Comparison of ENCODE assay signal across 17 mouse cellular contexts in the genomic region with DNA sequence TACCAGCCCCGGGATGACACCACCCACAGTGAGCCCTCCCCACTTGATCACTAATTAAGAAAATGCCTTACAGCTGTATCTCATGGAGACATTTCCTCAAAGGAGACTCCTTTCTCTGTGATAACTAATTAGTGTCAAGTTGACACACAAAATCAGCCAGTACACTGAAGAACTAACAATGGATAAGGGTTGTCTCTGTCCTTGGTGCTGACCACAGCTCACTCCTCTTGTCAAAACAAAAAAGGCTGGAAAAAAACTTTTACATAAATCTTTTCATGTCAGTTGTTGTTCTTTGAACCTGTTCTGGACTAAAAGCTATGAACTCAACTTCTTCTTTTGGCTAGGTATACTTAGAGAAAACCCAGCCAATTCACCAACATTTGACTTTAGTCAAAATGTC.
DNase-seq lines count a peak whose midpoint lies in the region; ATAC-seq lines count a peak whose summit lies in the region.
"Had no signal": no experiment of that assay in that cellular context is flagged by ENCODE, and none has a peak within 500 bp of the region (broad histone marks: within the 10 kb centered on the region; RNA-seq: fewer than 3 reads in every experiment).

No protein-coding gene starts in this region.

- H3K9me3 ChIP-seq in hindbrain, embryonic 11.5 days (ENCODE audit: control insufficient read depth, low read length) = no peaks in the 10 kb centered on the region
- no peaks in the 10 kb centered on the region for H3K9me3 ChIP-seq in hindbrain, embryonic 12.5 days (replicated peaks)
- H3K9me3 ChIP-seq in embryonic facial prominence, embryonic 14.5 days (ENCODE audit: control insufficient read depth, low read length) = no peaks in the 10 kb centered on the region
- H3K9me3 ChIP-seq: embryonic facial prominence, embryonic 12.5 days; forebrain, embryonic 13.5 days; intestine, embryonic 15.5 days; midbrain, embryonic 15.5 days had no signal

- intact Hi-C loops in left cerebral cortex, postnatal 4 days (cut with DNase I) = no loop called here
- intact Hi-C loops in left cerebral cortex, postnatal 25 days (cut with DNase I) = no loop called here

- no peaks in the 10 kb centered on the region for H3K4me1 ChIP-seq in hindbrain, embryonic 11.5 days (replicated peaks; ENCODE audit: control insufficient read depth, insufficient read depth, low read length)
- H3K4me1 ChIP-seq in hindbrain, embryonic 12.5 days = no peaks in the 10 kb centered on the region
- no peaks in the 10 kb centered on the region for H3K4me1 ChIP-seq in embryonic facial prominence, embryonic 14.5 days (ENCODE audit: control insufficient read depth, insufficient read depth, low read length)
- H3K4me1 ChIP-seq: embryonic facial prominence, embryonic 12.5 days; forebrain, embryonic 13.5 days; intestine, embryonic 15.5 days; midbrain, embryonic 15.5 days had no signal

- H3K36me3 ChIP-seq in hindbrain, embryonic 11.5 days (ENCODE audit: control insufficient read depth, insufficient read depth, low read length) = no peaks in the 10 kb centered on the region
- H3K36me3 ChIP-seq in hindbrain, embryonic 12.5 days = no peaks in the 10 kb centered on the region
- no peaks in the 10 kb centered on the region for H3K36me3 ChIP-seq in embryonic facial prominence, embryonic 14.5 days (ENCODE audit: control insufficient read depth, insufficient read depth, low read length)
- H3K36me3 ChIP-seq: embryonic facial prominence, embryonic 12.5 days; intestine, embryonic 15.5 days; midbrain, embryonic 15.5 days had no signal

- H3K4me2 ChIP-seq in hindbrain, embryonic 11.5 days (replicated peaks; ENCODE audit: low read depth, low read length) = no peak overlapping the region
- H3K4me2 ChIP-seq in hindbrain, embryonic 12.5 days (replicated peaks) = no peak overlapping the region
- no peak overlapping the region for H3K4me2 ChIP-seq in embryonic facial prominence, embryonic 14.5 days (ENCODE audit: low read depth, low read length)
- H3K4me2 ChIP-seq: embryonic facial prominence, embryonic 12.5 days; forebrain, embryonic 13.5 days; heart, embryonic 11.5 days; intestine, embryonic 15.5 days; midbrain, embryonic 15.5 days had no signal

- no peak overlapping the region for H3K4me3 ChIP-seq in hindbrain, embryonic 11.5 days (ENCODE audit: low read depth, low read length)
- no peak overlapping the region for H3K4me3 ChIP-seq in hindbrain, embryonic 12.5 days
- no peak overlapping the region for H3K4me3 ChIP-seq in embryonic facial prominence, embryonic 14.5 days (ENCODE audit: low read depth, low read length)
- H3K4me3 ChIP-seq: embryonic facial prominence, embryonic 12.5 days; forebrain, embryonic 13.5 days; gastrocnemius, adult 2 months; intestine, embryonic 15.5 days; midbrain, embryonic 15.5 days had no signal

- H3K27ac ChIP-seq in hindbrain, embryonic 11.5 days (ENCODE audit: low read depth, low read length) = no peak overlapping the region
- no peak overlapping the region for H3K27ac ChIP-seq in hindbrain, embryonic 12.5 days
- H3K27ac ChIP-seq in embryonic facial prominence, embryonic 14.5 days (replicated peaks; ENCODE audit: low read depth, low read length) = no peak overlapping the region
- H3K27ac ChIP-seq: embryonic facial prominence, embryonic 12.5 days; forebrain, embryonic 13.5 days; gastrocnemius, adult 2 months; intestine, embryonic 15.5 days; liver, embryonic 14.5 days; midbrain, embryonic 15.5 days had no signal

- 50% methylated on average over 1 of the region's 1 CpGs for WGBS in hindbrain, embryonic 11.5 days
- 39% methylated on average over 1 of the region's 1 CpGs for WGBS in hindbrain, embryonic 12.5 days
- WGBS in embryonic facial prominence, embryonic 14.5 days = 62% methylated on average over 1 of the region's 1 CpGs

- no peak for ATAC-seq in hindbrain, embryonic 11.5 days (ENCODE audit: low FRiP score)
- ATAC-seq in hindbrain, embryonic 12.5 days (ENCODE audit: low FRiP score) = no peak
- ATAC-seq in embryonic facial prominence, embryonic 14.5 days (ENCODE audit: low read depth) = no peak
- ATAC-seq: forebrain, embryonic 13.5 days; intestine, embryonic 15.5 days; midbrain, embryonic 15.5 days had no signal

- no peaks in the 10 kb centered on the region for H3K27me3 ChIP-seq in hindbrain, embryonic 11.5 days (ENCODE audit: control insufficient read depth, insufficient read depth, low read length)
- H3K27me3 ChIP-seq in hindbrain, embryonic 12.5 days = no peaks in the 10 kb centered on the region
- H3K27me3 ChIP-seq in embryonic facial prominence, embryonic 14.5 days (replicated peaks; ENCODE audit: control insufficient read depth, insufficient read depth, low read length) = no peaks in the 10 kb centered on the region
- H3K27me3 ChIP-seq: embryonic facial prominence, embryonic 12.5 days; forebrain, embryonic 13.5 days; intestine, embryonic 15.5 days; midbrain, embryonic 15.5 days had no signal

- peak; percentile 29 for DNase-seq in hindbrain, embryonic 11.5 days (ENCODE audit: low spot score)
- DNase-seq in 3T3-L1 (ENCODE audit: low read depth, low spot score) (peak; percentile 31), R1 (ENCODE audit: low read depth, low spot score) (peak; percentile 43)
- DNase-seq in embryonic facial prominence, embryonic 14.5 days (ENCODE audit: low spot score) = peak; percentile 54
- DNase-seq in left cerebral cortex, postnatal 4 days = no peak
- DNase-seq in frontal cortex, adult 2 months (ENCODE audit: extremely low spot score in 1 of 2, low spot score in 1 of 2) = no peak
- no peak for DNase-seq in left cerebral cortex, postnatal 25 days (ENCODE audit: low spot score in 2 of 2)
- DNase-seq: cerebellum, adult 2 months; gastrocnemius, adult 2 months; right cerebral cortex, postnatal 4 days had no signal

- H3K9ac ChIP-seq in hindbrain, embryonic 11.5 days (ENCODE audit: low read depth, low read length) = no peak overlapping the region
- H3K9ac ChIP-seq in hindbrain, embryonic 12.5 days = no peak overlapping the region
- H3K9ac ChIP-seq in embryonic facial prominence, embryonic 14.5 days (ENCODE audit: low read depth, low read length) = no peak overlapping the region
- H3K9ac ChIP-seq: embryonic facial prominence, embryonic 12.5 days; forebrain, embryonic 13.5 days; intestine, embryonic 15.5 days; liver, embryonic 14.5 days; midbrain, embryonic 15.5 days had no signal

Comparison
In these comparisons a context has a peak if more than half of its experiments do, and no peak if none do; other contexts are left out.
1. DNase-seq: peak in hindbrain, embryonic 11.5 days (single experiment), 3T3-L1 (single experiment), R1 (single experiment) and embryonic facial prominence, embryonic 14.5 days (single experiment); none in left cerebral cortex, postnatal 4 days (single experiment), frontal cortex, adult 2 months (0 of 2) and left cerebral cortex, postnatal 25 days (0 of 2).